Mouse (Mus musculus) midbrain, embryonic 15.5 days (tissue): ENCODE results near the gene Rhobtb1. TPM values are rescaled to one million over a fixed set of nuclear protein-coding genes. Genes with fewer than 3 reads are reported as not detected.

ENCODE experiments used
- ATAC-seq: fragments of 200-750 bp; cut with Nextera tagmentation; replicated peaks from 2 replicates; pipeline ENCODE4 v1.8.0; 2017; ENCODE audit warnings: moderate TSS enrichment
- H3K27ac ChIP-seq: fragments of 300-500 bp; sonication (generic); 2 replicates; pipeline ENCODE4 v1.5.1; 2015; ENCODE audit warnings: mild to moderate bottlenecking, inconsistent platforms
- H3K27me3 ChIP-seq: fragments of 300-500 bp; sonication (generic); replicated peaks from 2 replicates; pipeline ENCODE4 v1.6.1; 2015; ENCODE audit warnings: inconsistent platforms
- H3K36me3 ChIP-seq: fragments of 300-500 bp; sonication (generic); replicated peaks from 2 replicates; pipeline ENCODE4 v1.6.1; 2015; ENCODE audit warnings: inconsistent platforms
- H3K4me1 ChIP-seq: fragments of 300-500 bp; sonication (generic); 2 replicates; pipeline ENCODE4 v1.6.1; 2015; ENCODE audit warnings: inconsistent platforms
- H3K4me2 ChIP-seq: fragments of 300-500 bp; sonication (generic); 2 replicates; pipeline ENCODE4 v1.6.1; 2015; ENCODE audit warnings: inconsistent platforms, mild to moderate bottlenecking, moderate library complexity
- H3K4me3 ChIP-seq: fragments of 300-500 bp; sonication (generic); 2 replicates; pipeline ENCODE4 v1.5.1; 2015; ENCODE audit warnings: mild to moderate bottlenecking, inconsistent platforms
- H3K9ac ChIP-seq: fragments of 300-500 bp; sonication (generic); 2 replicates; pipeline ENCODE4 v1.6.1; 2015; ENCODE audit warnings: mild to moderate bottlenecking, inconsistent platforms
- H3K9me3 ChIP-seq: fragments of 300-500 bp; sonication (generic); 2 replicates; pipeline ENCODE4 v1.6.1; 2016; ENCODE audit warnings: inconsistent platforms
- WGBS: fragments of 180-500 bp; shearing (Covaris S2); methylation state at CpG from one replicate; pipeline ENCODE4 v1.1.7; 2015; ENCODE audit warnings: mixed read lengths; 5-methylcytosine and 5-hydroxymethylcytosine counted together
- polyA plus RNA-seq: library from polyadenylated mRNA; unstranded; fragments of >200 nt; fragmentation: Nextera tagmentation; extraction: Ambion mirVana; gene quantifications from 2 replicates; pipeline ENCODE4 v1.2.1, GENCODE M21; 2015

The Rhobtb1 gene
- polyA plus RNA-seq, 1 experiment from 2014 or later, result 17.7 TPM

DNA sequence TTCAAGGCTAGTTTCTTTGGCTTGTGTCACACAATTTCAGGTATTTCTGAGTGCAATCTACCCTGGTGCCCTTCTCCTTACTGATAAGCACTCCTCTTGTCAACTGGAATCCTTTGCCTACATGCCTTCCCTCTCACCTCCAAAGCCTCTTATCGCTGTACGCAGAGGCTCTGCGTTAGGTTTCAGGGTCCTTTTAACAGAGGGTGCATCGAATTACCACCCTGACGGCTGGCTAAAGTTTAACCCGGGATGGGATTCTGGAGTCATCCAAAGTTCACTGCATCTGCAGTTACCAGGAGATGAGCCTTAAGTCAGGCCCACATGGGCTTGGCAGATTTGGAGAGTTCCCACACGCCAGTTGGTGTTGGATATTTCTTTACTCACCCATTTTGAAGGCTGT lies 154.4 kb downstream of the Rhobtb1 start:
- Histone ChIP-seq H3K36me3 (no peaks in the 10 kb centered on the region), H3K4me3 (no peak overlapping the region), H3K27ac (no peak overlapping the region), H3K4me2 (no peak overlapping the region), H3K4me1 (no peaks in the 10 kb centered on the region), H3K9me3 (no peaks in the 10 kb centered on the region), H3K27me3 (no peaks in the 10 kb centered on the region), H3K9ac (no peak overlapping the region)
- 88% methylated on average over 7 of the region's 7 CpGs for WGBS
- no peak for ATAC-seq

DNA sequence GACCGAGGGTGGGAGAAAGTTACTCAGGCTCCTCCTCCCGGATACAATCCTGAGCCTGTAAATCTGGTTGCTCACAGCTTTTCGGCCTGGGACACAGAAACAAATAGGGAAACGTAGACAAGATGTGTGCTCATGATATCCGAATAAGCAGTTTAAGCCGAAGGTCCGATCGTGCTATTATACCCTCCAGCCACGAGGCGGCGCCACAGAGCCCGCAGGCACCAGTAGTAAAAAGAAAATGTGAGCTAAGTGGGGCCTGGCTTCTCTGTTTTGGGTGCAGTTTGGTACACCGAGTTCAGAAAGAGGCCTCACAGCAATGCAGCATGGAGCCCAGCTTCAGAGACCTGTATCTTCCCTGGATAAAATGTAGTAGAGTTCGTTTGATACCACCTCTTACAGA lies 155.0 kb downstream of the Rhobtb1 start:
- Histone ChIP-seq H3K36me3 (no peaks in the 10 kb centered on the region), H3K4me3 (no peak overlapping the region), H3K4me2 (no peak overlapping the region), H3K27me3 (no peaks in the 10 kb centered on the region), H3K9me3 (no peaks in the 10 kb centered on the region), H3K9ac (no peak overlapping the region), H3K27ac (no peak overlapping the region), H3K4me1 (no peaks in the 10 kb centered on the region)
- 68% methylated on average over 14 of the region's 14 CpGs for WGBS
- no peak for ATAC-seq

DNA sequence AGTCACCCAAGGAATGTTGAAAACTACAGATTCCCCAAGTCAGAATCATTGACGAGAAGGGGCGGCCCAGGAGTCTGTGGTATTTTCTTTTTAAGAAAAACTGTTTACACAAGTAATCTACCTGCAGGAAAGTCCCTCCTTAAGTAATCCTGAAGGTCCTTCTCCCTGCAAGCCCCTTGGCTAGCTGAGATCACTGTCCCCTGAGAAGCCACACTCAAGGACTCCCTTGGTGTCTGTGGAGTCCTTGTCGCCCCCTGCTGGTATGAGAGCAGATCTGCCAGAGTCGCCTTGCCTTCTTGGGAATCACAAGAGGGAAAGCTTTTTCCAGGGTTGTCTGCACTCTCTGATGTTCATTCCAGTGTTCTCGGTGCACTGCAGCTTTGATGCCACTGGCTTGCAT lies 155.8 kb downstream of the Rhobtb1 start:
- WGBS, result 45% methylated on average over 5 of the region's 5 CpGs
- Histone ChIP-seq H3K27me3 (no peaks in the 10 kb centered on the region), H3K4me3 (no peak overlapping the region), H3K9me3 (no peaks in the 10 kb centered on the region), H3K4me2 (no peak overlapping the region), H3K36me3 (no peaks in the 10 kb centered on the region), H3K9ac (no peak overlapping the region), H3K4me1 (no peaks in the 10 kb centered on the region), H3K27ac (no peak overlapping the region)
- ATAC-seq, result no peak

DNA sequence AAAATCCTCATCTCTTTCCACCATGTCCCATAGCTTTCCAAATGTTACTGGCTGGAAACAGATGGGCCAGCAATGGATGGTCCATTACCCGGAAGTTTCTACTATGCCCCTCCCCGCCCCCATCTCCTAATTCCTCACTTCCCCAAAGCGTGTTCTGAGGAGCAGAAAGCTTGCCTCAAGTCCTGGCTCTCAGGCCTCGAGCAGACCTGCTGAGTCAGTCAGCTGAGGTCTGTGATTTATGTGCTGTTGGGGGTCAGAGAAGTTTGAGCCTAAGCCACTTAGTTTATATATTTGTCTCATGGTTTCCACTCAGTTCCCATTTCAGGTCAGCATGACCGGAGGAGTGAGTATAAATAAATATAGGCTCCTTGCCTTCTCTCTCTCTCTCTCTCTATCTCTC lies 157.9 kb downstream of the Rhobtb1 start:
- ATAC-seq, result no peak
- no peaks in the 10 kb centered on the region for H3K36me3 ChIP-seq
- H3K27me3 ChIP-seq, result no peaks in the 10 kb centered on the region
- H3K9ac ChIP-seq, result no peak overlapping the region
- H3K4me3 ChIP-seq, result no peak overlapping the region
- no peak overlapping the region for H3K4me2 ChIP-seq
- no peaks in the 10 kb centered on the region for H3K4me1 ChIP-seq
- WGBS, result 78% methylated on average over 5 of the region's 5 CpGs
- no peak overlapping the region for H3K27ac ChIP-seq
- H3K9me3 ChIP-seq, result no peaks in the 10 kb centered on the region

GRCm38 (mm10) chr10:69311867-69312266 lies 160.6 kb downstream of the Rhobtb1 start:
- H3K27ac ChIP-seq, result no peak overlapping the region
- WGBS, result 71% methylated on average over 16 of the region's 16 CpGs
- ATAC-seq, result no peak

GRCm38 (mm10) chr10:69313944-69314343 lies 162.7 kb downstream of the Rhobtb1 start:
- Histone ChIP-seq H3K27ac (no peak overlapping the region), H3K27me3 (no peaks in the 10 kb centered on the region), H3K36me3 (no peaks in the 10 kb centered on the region), H3K9ac (no peak overlapping the region), H3K4me3 (no peak overlapping the region), H3K9me3 (no peaks in the 10 kb centered on the region), H3K4me1 (no peaks in the 10 kb centered on the region), H3K4me2 (no peak overlapping the region)
- WGBS, result 73% methylated on average over 8 of the region's 8 CpGs
- no peak for ATAC-seq

More at GRCm38 (mm10) chr10:69311867-69312266, 160.6 kb downstream of the Rhobtb1 start:
- Histone ChIP-seq H3K9me3 (no peaks in the 10 kb centered on the region), H3K9ac (no peak overlapping the region), H3K4me3 (no peak overlapping the region), H3K36me3 (no peaks in the 10 kb centered on the region), H3K27me3 (no peaks in the 10 kb centered on the region), H3K4me1 (no peaks in the 10 kb centered on the region), H3K4me2 (no peak overlapping the region)

- 86% methylated on average over 11 of the region's 11 CpGs for WGBS
- ATAC-seq, result no peak
These were observed 167.3 kb downstream of the Rhobtb1 start for GRCm38 (mm10) chr10:69318514-69318913.

GRCm38 (mm10) chr10:69320667-69321518 lies 169.7 kb downstream of the Rhobtb1 start:
- H3K9me3 ChIP-seq, result no peaks in the 10 kb centered on the region
- H3K4me2 ChIP-seq, result no peak overlapping the region
- no peaks in the 10 kb centered on the region for H3K36me3 ChIP-seq
- 0 out of 2 replicates have a peak, but pooled peaks cover 3% of the 10 kb centered on the region for H3K4me1 ChIP-seq
- H3K27ac ChIP-seq, result no peak overlapping the region
- H3K27me3 ChIP-seq, result no peaks in the 10 kb centered on the region
- no peak overlapping the region for H3K4me3 ChIP-seq
- ATAC-seq, result peak; percentile 80
- 44% methylated on average over 21 of the region's 21 CpGs for WGBS
- no peak overlapping the region for H3K9ac ChIP-seq

More at GRCm38 (mm10) chr10:69318514-69318913, 167.3 kb downstream of the Rhobtb1 start:
- H3K9me3 ChIP-seq, result no peaks in the 10 kb centered on the region
- H3K27ac ChIP-seq, result no peak overlapping the region
- H3K4me2 ChIP-seq, result no peak overlapping the region
- no peak overlapping the region for H3K4me3 ChIP-seq
- H3K36me3 ChIP-seq, result no peaks in the 10 kb centered on the region
- no peak overlapping the region for H3K9ac ChIP-seq
- no peaks in the 10 kb centered on the region for H3K27me3 ChIP-seq
- H3K4me1 ChIP-seq, result 0 out of 2 replicates have a peak, but pooled peaks cover 3% of the 10 kb centered on the region

- H3K36me3 ChIP-seq, result no peaks in the 10 kb centered on the region
- WGBS, result 55% methylated on average over 15 of the region's 15 CpGs
- no peak overlapping the region for H3K4me3 ChIP-seq
- H3K9ac ChIP-seq, result no peak overlapping the region
- no peak overlapping the region for H3K27ac ChIP-seq
- H3K4me1 ChIP-seq, result 0 out of 2 replicates have a peak, but pooled peaks cover 3% of the 10 kb centered on the region
- peak; percentile 48; the same call in 1 of the 2 replicates for ATAC-seq
- H3K9me3 ChIP-seq, result no peaks in the 10 kb centered on the region
- H3K27me3 ChIP-seq, result no peaks in the 10 kb centered on the region
- H3K4me2 ChIP-seq, result no peak overlapping the region
These were observed 170.3 kb downstream of the Rhobtb1 start for GRCm38 (mm10) chr10:69321519-69322035.

DNA sequence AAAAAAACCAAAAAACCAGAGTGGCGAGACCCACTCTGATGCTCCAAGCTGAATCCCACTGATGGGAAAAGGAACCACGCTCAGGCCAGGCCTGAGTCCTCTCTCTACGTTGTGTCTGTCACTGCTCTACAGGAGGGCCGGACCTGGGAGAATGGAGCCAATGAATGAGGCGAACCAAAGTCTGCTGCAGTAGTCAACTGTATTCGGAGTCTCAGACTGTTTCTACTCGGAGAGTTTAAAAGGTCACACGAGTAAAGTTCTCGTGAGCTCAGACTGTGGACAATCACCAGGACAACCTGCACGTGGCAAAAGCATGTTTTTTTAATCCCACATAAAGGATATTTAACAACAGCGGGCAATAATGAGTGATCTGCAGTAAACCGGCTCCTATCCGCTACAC lies 172.8 kb downstream of the Rhobtb1 start:
- Histone ChIP-seq H3K4me1 (peaks cover 8% of the 10 kb centered on the region), H3K4me2 (no peak overlapping the region), H3K9me3 (no peaks in the 10 kb centered on the region), H3K4me3 (no peak overlapping the region), H3K36me3 (no peaks in the 10 kb centered on the region), H3K9ac (no peak overlapping the region), H3K27me3 (no peaks in the 10 kb centered on the region), H3K27ac (no peak overlapping the region)
- WGBS, result 79% methylated on average over 13 of the region's 13 CpGs
- ATAC-seq, result no peak

GRCm38 (mm10) chr10:69324816-69325215 lies 173.6 kb downstream of the Rhobtb1 start:
- Histone ChIP-seq H3K4me2 (no peak overlapping the region), H3K27me3 (no peaks in the 10 kb centered on the region), H3K4me1 (peaks cover 10% of the 10 kb centered on the region), H3K4me3 (no peak overlapping the region), H3K9ac (no peak overlapping the region), H3K9me3 (no peaks in the 10 kb centered on the region), H3K27ac (no peak overlapping the region), H3K36me3 (no peaks in the 10 kb centered on the region)
- WGBS, result 85% methylated on average over 7 of the region's 7 CpGs
- no peak for ATAC-seq

DNA sequence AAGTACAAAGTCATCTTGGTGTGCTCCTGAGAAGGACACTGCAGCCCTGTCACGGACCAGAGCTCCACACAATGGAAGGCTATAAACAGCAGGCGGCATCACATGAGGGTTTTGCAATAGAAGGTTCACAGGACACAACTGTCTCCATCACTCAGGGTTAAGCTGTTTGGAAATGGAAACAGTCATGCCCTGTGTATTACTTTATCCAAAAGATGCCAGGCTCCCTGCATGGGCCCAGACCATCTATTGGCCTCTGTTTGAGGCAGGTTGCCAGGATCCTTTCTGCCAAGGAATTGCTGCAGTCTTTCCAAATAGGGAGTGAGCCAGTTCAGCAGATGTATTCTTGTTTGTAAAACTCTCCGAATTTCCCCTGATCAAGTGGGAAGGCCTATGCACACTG lies 175.2 kb downstream of the Rhobtb1 start:
- no peaks in the 10 kb centered on the region for H3K27me3 ChIP-seq
- no peaks in the 10 kb centered on the region for H3K36me3 ChIP-seq
- WGBS, result 83% methylated on average over 3 of the region's 3 CpGs
- no peaks in the 10 kb centered on the region for H3K9me3 ChIP-seq
- no peak overlapping the region for H3K27ac ChIP-seq
- 0 out of 2 replicates have a peak, but pooled peaks have one; percentile 21 for ATAC-seq
- no peak overlapping the region for H3K4me3 ChIP-seq
- H3K9ac ChIP-seq, result no peak overlapping the region
- peaks cover 7% of the 10 kb centered on the region for H3K4me1 ChIP-seq
- H3K4me2 ChIP-seq, result no peak overlapping the region

DNA sequence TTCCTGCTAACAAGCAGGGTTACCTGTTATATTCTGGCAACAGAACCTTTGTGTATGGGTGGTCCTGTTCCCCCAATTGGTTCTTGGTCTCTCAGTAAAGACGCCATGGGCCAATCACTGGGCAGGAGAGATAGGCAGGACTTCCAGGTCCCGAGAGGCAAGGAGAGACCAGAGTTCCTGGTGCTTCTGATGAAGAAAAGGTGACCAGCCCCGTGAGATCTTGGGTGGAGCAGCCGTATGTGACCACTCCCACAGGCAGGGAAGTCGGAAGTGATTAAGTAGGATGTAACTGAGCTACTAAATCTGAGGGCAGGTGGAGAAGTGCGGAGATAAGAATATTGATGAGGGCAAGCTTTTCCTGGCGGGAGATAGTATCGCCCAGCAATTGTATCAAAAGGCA lies 176.1 kb downstream of the Rhobtb1 start:
- H3K4me3 ChIP-seq, result no peak overlapping the region
- H3K4me1 ChIP-seq, result peaks cover 7% of the 10 kb centered on the region
- no peak overlapping the region for H3K4me2 ChIP-seq
- H3K27me3 ChIP-seq, result no peaks in the 10 kb centered on the region
- H3K36me3 ChIP-seq, result no peaks in the 10 kb centered on the region
- WGBS, result 74% methylated on average over 8 of the region's 8 CpGs
- ATAC-seq, result no peak
- H3K27ac ChIP-seq, result no peak overlapping the region
- H3K9me3 ChIP-seq, result no peaks in the 10 kb centered on the region
- H3K9ac ChIP-seq, result no peak overlapping the region
